Mouse (Mus musculus): ENCODE data around the gene Dgkg.

DNA sequence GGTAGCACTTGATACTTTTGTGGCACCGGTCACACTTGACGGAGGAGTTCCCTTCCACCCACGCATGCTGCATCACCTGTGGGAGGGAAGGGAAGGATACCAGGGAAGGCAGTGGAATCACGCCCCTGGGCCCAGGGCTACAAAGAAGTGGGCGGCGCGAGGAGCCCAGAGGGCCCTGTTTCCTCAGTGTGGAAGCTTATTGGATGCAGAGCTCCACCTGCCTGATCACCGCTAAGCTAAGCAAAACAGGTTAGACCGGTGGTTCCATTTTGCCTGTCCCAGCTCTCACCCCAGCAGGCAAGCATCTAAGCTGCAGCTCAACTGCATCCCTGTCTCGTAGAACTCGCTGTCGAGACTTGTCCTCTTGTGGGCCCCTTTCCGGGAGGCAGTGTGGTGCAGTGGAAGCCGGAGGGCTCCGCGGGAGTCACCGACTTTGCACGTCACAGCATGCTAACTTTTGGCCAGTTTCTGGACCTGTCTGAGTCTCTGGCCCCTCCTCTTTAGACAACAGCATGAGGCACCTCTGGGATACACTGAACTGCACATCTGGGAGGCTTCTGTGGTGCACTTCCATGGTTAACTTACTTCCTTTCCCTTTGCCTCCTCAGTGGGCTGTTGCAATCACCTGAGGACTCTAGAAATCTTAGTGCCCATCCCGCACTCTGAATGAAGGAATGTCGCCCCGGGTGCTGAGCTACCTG lies 84.2 kb downstream of the Dgkg start:
- TF ChIP-seq EP300 (IDR thresholded peaks at IDR 0.05) (no peak), CTCF (IDR thresholded peaks at IDR 0.05) (no peak)
